15 mouse cellular contexts compared by ENCODE assay signal in genomic region chr6:88826088-88826487, GRCm38 (mm10). TPM values are rescaled to one million over a fixed set of nuclear protein-coding genes. Genes with fewer than 3 reads are reported as not detected.
DNase-seq lines count a peak whose midpoint lies in the region; ATAC-seq and TF ChIP-seq lines count a peak whose summit lies in the region.
"Had no signal": no experiment of that assay in that cellular context is flagged by ENCODE, and none has a peak within 500 bp of the region (broad histone marks: within the 10 kb centered on the region; RNA-seq: fewer than 3 reads in every experiment).

No protein-coding gene starts in this region.

- H3K36me3 ChIP-seq in heart, embryonic 10.5 days: no peaks in the 10 kb centered on the region
- no peaks in the 10 kb centered on the region for H3K36me3 ChIP-seq in heart, adult 2 months (ENCODE audit: control insufficient read depth, insufficient read depth, low read length)
- H3K36me3 ChIP-seq: embryonic facial prominence, embryonic 12.5 days; hindbrain, embryonic 13.5 days; limb, embryonic 13.5 days had no signal

- TF ChIP-seq POLR2A in heart, adult 2 months (IDR thresholded peaks at IDR 0.05; ENCODE audit: insufficient read depth, low read depth, low read length): no peak
- no peak for TF ChIP-seq POLR2A in bone marrow macrophage, adult 2 months (IDR thresholded peaks at IDR 0.05; ENCODE audit: borderline replicate concordance, low read depth, low read length)

- 55% methylated on average over 3 of the region's 3 CpGs for WGBS in heart, embryonic 10.5 days
- 61% methylated on average over 3 of the region's 3 CpGs for WGBS in heart, adult 2 months

- H3K4me3 ChIP-seq in heart, embryonic 10.5 days: no peak overlapping the region
- H3K4me3 ChIP-seq in heart, adult 2 months: no peak overlapping the region
- H3K4me3 ChIP-seq in bone marrow macrophage, adult 2 months (ENCODE audit: insufficient read depth, low read length): no peak overlapping the region
- H3K4me3 ChIP-seq: embryonic facial prominence, embryonic 12.5 days; hindbrain, embryonic 13.5 days; limb, embryonic 13.5 days had no signal

- peaks cover 37% of the 10 kb centered on the region for H3K4me1 ChIP-seq in heart, embryonic 10.5 days
- peaks cover 5% of the 10 kb centered on the region for H3K4me1 ChIP-seq in heart, adult 2 months (ENCODE audit: control insufficient read depth, insufficient read depth, low read length)
- peaks cover 56% of the 10 kb centered on the region for H3K4me1 ChIP-seq in bone marrow macrophage, adult 2 months (ENCODE audit: control insufficient read depth, insufficient read depth, low read length)

- no peak overlapping the region for H3K9ac ChIP-seq in heart, adult 2 months (ENCODE audit: low read depth, low read length)
- H3K9ac ChIP-seq: embryonic facial prominence, embryonic 12.5 days; hindbrain, embryonic 13.5 days; limb, embryonic 13.5 days had no signal

- no peaks in the 10 kb centered on the region for H3K79me2 ChIP-seq in heart, adult 2 months (replicated peaks; ENCODE audit: control insufficient read depth, insufficient read depth, low read length)

- peak overlapping the region; percentile 56; the same call in 1 of the 2 replicates for H3K27ac ChIP-seq in heart, embryonic 10.5 days
- H3K27ac ChIP-seq in heart, adult 2 months: no peak overlapping the region
- H3K27ac ChIP-seq in bone marrow macrophage, adult 2 months (ENCODE audit: insufficient read depth, low read depth, low read length): peak overlapping the region; percentile 43
- H3K27ac ChIP-seq: embryonic facial prominence, embryonic 12.5 days; limb, embryonic 13.5 days had no signal

- no peaks in the 10 kb centered on the region for H3K9me3 ChIP-seq in heart, embryonic 10.5 days
- H3K9me3 ChIP-seq: embryonic facial prominence, embryonic 12.5 days; hindbrain, embryonic 13.5 days; limb, embryonic 13.5 days had no signal

- peak; percentile 23; the same call in 1 of the 2 replicates for ATAC-seq in megakaryocyte, adult 5-6 weeks (ENCODE audit: poor library complexity, severe bottlenecking)
- ATAC-seq: CD4-positive, CD25-positive, alpha-beta regulatory T cell, adult 4 months had no signal

- 0 out of 2 replicates have a peak, but pooled peaks cover 24% of the 10 kb centered on the region for H3K27me3 ChIP-seq in heart, embryonic 10.5 days (ENCODE audit: insufficient read depth, poor library complexity, severe bottlenecking)
- no peaks in the 10 kb centered on the region for H3K27me3 ChIP-seq in heart, adult 2 months (ENCODE audit: control insufficient read depth, insufficient read depth, low read length)
- H3K27me3 ChIP-seq: embryonic facial prominence, embryonic 12.5 days; limb, embryonic 13.5 days had no signal

- TF ChIP-seq CTCF in heart, adult 2 months (IDR thresholded peaks at IDR 0.05): no peak
- TF ChIP-seq CTCF in bone marrow macrophage, adult 2 months (IDR thresholded peaks at IDR 0.05; ENCODE audit: low read depth, low read length): no peak

- no peak for DNase-seq in heart, embryonic 10.5 days (ENCODE audit: low spot score)
- no peak for DNase-seq in heart, adult 2 months
- peak; percentile 75 for DNase-seq in layer of hippocampus, adult 9-11 months
- DNase-seq in layer of hippocampus, postnatal 14 days (ENCODE audit: low spot score in 2 of 2): no peak
- DNase-seq in cerebellum, adult 8-10 months: no peak
- DNase-seq: cerebellum, adult 9-10 months; kidney, adult 11 months; spleen, adult 18-20 months had no signal

- intact Hi-C loops in heart, adult 2 months (cut with DNase I): loop anchor here (2.0 kb wide), 1 partner anchor 101 kb away; the partner anchor contains the start of gene Mgll

- no peak for TF ChIP-seq EP300 in heart, adult 2 months (IDR thresholded peaks at IDR 0.05; ENCODE audit: insufficient read depth, low read depth, low read length)

RNA-seq across cellular contexts. Expression of gene Abtb1, which starts 15.7 kb away (rescaled TPM):
- 20.9 and 23.5 TPM in 2 replicates for polyA plus RNA-seq in heart, embryonic 10.5 days (2016; fragmentation: Nextera tagmentation; extraction: Ambion mirVana)
- total RNA-seq in heart, adult 2 months (2021): 10 to 100 TPM; 19.7 to 22.7 TPM
- 46.2 and 46.7 TPM in 2 replicates for polyA plus RNA-seq in heart, adult 2 months (2012; rRNA removed)
- total RNA-seq in layer of hippocampus, postnatal 14 days (2021): 10 to 100 TPM; 25.8 to 32.1 TPM
- polyA plus RNA-seq in bone marrow macrophage, adult 2 months (2012; ENCODE audit: insufficient read depth, insufficient read length, missing spikeins): 33.6 and 40.7 TPM in 2 replicates
- total RNA-seq in megakaryocyte, adult 5-6 weeks (2015): 22.8 TPM in 2 replicates
- 104 TPM in 2 replicates for total RNA-seq in megakaryocyte, adult 5-6 weeks (2017)

RNA-seq across cellular contexts. Expression of gene Podxl2, which starts 48.8 kb away (rescaled TPM):
- 26.7 and 28.6 TPM in 2 replicates for polyA plus RNA-seq in heart, embryonic 10.5 days (2016; fragmentation: Nextera tagmentation; extraction: Ambion mirVana)
- total RNA-seq in heart, adult 2 months (2021): 10 to 100 TPM; 13.1 to 15.9 TPM
- 20.7 and 26.2 TPM in 2 replicates for polyA plus RNA-seq in heart, adult 2 months (2012; rRNA removed)
- 100 to 1,000 TPM; 212 to 229 TPM for total RNA-seq in layer of hippocampus, postnatal 14 days (2021)
- polyA plus RNA-seq in bone marrow macrophage, adult 2 months (2012; ENCODE audit: insufficient read depth, insufficient read length, missing spikeins): 1.9 TPM in 1 of 2 replicates, not detected in the other
- not detected in 2 replicates for total RNA-seq in megakaryocyte, adult 5-6 weeks (2015)
- 0.16 and 0.40 TPM in 2 replicates for total RNA-seq in megakaryocyte, adult 5-6 weeks (2017)
- total RNA-seq: monocyte, adult 5-6 weeks had no signal

Comparison
In these comparisons a context has a peak if more than half of its experiments do, and no peak if none do; other contexts are left out.
1. RNA of gene Podxl2, which starts 48.8 kb away (total RNA-seq): 212 to 229 TPM in layer of hippocampus, postnatal 14 days; 13.1 to 15.9 TPM in heart, adult 2 months and 0.16 to 0.40 TPM in megakaryocyte, adult 5-6 weeks; every median in the first group is over 10 times any median in the second.